Mouse (Mus musculus) liver, adult (tissue): ENCODE data around the gene Vps18.

Source experiments
- GATA4 ChIP-seq: IDR thresholded peaks from 2 replicates; pipeline ENCODE4 v1.6.1; 2014; ENCODE audit warnings: mild to moderate bottlenecking, low read length; ENCODE audit not compliant: insufficient replicate concordance

Vps18 gene

DNA sequence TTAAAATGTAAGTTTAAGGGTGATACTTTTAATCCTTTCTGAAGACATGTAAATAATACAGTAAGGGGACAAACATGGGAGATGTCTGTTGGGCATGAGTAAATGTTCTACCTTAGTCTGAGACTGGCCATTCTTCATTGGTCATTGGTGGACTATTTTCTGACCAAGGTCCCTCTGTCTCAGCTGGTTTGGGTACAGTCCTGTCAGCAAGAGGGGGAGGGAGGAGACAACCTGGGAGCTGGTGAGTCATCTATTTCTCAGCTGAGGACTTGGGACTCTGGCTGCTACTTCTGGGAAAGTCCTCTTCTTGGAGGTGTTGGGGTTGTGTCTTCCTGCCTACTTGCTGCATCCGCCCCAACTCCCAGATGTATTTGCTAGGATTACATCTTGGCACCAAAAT lies 14.4 kb upstream of the Vps18 start:
- no peak for TF ChIP-seq GATA4

DNA sequence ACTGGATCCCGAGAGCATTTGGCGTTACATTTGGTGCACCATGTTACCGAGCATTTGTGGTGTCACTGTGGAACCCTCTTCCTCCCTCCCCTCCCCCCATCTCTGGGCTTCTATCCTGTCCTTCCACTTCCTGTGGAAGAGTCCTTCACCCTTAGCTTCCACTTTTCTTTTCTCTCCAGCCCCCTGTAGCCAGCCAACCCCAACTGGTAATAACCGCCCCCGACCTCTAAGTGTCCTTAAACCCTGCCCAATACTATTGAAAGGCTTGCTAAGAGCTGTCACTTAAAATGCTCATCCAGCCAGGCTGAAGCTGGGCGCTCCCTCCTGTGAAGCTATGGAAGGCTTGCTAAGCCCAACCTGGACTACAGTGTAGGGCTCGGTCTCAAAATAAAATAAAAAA lies 11.6 kb upstream of the Vps18 start:
- TF ChIP-seq GATA4: no peak

DNA sequence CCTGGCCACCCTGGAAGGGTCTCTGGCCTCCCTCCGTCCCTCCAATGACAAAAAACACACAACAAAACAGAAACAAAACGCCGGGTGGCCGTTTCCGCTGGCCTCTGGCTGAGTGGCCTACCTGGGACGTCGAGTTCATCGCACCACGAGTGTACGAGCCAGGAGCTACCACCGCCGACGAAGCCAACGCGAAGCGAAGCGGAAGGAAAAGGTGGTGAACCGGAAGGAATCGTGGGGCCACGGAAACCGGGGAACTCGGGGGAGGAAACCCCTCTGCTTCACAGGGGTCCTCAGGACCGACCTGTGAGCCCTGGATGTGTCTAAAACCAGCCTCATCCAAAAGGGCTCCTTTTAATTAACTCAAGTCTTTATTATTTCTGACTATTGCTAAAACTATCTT lies 10.7 kb upstream of the Vps18 start:
- no peak for TF ChIP-seq GATA4

DNA sequence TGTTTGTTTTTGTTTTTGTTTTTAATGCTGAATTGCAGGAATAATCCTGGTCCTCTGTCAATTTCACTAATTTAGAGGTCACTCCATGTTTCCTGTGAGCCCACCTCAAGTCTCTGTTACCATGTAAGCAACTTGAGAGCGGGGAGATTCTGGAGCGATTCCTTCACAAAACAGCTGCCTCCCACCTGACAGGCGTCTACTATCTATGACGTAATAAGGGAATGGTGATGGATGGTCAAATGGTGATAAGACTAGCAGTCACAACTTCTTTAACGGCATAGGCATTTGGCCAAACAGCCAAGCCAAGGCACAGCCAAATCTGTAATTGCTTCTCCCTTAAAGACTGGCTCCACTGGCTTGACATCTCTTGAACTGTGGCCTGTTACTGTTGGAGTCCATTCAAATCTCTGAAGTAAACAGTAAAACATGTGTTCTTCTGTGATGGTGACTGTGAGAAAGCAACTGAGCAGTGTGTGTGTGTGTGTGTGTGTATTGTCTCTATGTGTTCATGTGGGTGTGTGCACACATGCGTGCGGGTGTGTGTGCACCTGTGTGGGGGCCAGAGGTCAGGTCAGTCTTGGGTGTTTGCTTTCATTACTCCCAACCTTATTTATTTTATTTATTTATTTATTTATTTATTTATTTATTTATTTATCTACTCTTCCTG lies 6.5 kb upstream of the Vps18 start:
- TF ChIP-seq GATA4: no peak

DNA sequence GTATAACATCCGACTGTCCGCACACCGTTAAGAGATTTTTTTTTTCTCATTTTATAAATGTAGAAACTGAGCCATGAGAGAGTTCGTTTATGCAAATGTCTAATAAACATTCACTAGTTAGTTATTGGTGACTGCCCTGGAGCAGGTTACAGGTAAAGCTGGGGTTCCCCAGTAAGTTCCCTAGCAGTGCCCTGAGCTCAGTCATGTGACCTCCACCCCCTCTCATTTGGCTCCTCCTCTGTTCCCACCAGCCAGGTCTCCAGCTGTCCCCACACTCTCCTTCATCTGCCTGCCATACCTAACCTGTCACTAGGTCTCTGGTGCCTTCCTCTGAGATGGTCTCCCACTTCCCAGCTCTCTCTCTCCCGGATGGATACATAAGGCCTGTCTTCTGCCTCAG lies 1.2 kb upstream of the Vps18 start:
- no peak for TF ChIP-seq GATA4

DNA sequence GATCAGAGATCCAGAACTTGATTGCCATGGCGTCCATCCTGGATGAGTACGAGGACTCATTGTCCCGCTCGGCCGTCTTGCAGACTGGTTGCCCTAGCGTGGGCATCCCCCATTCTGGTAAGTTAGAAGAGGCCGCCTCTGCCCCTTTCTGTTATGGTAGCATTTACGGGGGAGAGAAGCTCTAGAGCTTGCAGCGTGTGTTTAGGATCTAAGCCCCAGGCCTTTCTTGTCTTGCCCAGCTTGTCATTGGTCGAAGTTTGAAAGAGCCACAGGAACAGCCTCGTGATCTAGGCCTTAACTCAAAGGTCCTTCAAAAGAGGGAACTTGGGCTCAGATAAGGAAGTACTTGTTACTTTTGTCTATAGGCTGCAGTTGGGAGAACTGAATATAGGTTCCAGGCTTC lies 475 bp downstream of the Vps18 start:
- TF ChIP-seq GATA4: no peak

DNA sequence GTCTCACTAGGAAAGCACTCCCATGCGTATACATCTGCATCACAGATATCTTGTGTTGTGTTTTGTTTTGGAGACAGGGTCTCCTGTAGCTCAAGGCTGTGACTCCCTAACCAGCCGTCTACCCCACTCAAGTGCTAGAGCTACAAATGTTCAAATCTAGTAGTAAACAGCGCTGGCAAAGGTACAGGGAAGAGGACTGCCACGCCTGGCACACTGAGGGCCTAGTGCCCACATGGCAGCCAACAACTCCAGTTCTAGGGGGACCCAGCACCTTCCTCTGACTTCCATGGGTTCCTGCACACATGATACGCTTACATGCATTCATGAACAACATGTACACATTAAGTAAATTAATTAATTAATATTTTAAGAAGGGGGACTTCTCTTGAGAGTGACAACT lies 3.7 kb downstream of the Vps18 start:
- TF ChIP-seq GATA4: no peak

DNA sequence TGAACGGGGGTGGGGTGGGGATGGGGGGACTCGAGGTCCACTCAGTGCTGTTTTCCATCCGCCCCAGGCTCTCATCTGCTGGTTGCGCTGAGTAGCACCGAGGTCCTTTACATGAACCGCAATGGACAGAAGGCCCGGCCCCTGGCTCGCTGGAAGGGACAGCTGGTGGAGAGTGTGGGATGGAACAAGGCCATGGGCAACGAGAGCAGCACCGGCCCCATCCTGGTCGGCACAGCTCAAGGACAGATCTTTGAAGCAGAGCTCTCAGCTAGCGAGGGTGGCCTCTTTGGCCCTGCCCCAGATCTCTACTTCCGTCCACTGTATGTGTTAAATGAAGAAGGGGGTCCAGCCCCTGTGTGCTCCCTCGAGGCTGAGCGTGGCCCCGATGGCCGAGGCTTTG lies 4.3 kb downstream of the Vps18 start:
- TF ChIP-seq GATA4: no peak

DNA sequence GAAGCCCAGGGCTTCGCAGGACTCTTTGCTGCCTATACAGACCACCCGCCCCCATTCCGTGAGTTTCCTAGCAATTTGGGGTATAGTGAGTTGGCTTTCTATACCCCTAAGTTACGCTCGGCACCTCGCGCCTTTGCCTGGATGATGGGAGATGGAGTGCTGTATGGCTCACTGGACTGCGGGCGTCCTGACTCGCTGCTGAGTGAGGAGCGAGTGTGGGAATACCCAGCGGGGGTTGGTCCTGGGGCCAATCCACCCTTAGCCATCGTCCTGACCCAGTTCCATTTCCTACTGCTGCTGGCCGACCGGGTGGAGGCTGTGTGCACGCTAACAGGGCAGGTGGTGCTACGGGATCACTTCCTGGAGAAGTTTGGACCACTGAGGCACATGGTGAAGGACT lies 4.8 kb downstream of the Vps18 start:
- TF ChIP-seq GATA4: no peak

DNA sequence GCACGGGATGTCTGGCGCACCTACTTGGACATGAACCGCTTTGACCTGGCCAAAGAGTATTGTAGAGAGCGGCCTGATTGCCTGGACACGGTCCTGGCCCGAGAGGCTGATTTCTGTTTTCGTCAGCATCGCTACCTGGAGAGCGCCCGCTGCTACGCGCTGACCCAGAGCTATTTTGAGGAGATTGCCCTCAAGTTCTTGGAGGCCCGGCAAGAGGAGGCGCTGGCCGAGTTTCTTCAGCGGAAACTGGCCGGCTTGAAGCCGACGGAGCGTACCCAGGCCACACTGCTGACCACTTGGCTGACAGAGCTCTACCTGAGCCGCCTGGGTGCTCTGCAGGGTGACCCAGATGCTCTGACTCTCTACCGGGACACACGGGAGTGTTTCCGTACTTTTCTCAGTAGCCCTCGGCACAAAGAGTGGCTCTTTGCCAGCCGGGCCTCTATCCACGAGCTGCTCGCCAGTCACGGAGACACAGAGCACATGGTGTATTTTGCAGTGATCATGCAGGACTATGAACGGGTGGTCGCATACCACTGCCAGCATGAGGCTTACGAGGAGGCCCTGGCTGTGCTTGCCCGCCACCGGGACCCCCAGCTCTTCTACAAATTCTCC lies 5.3 kb downstream of the Vps18 start:
- no peak for TF ChIP-seq GATA4

DNA sequence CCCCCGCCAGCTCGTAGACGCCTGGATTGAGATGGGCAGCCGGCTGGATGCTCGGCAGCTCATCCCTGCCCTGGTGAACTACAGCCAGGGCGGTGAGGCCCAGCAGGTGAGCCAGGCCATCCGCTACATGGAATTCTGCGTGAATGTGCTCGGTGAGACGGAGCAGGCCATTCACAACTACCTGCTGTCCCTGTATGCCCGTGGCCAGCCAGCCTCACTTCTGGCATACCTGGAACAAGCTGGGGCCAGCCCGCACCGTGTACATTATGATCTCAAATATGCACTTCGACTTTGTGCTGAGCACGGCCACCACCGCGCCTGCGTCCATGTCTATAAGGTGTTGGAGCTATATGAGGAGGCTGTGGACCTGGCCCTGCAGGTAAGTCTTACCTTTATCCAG lies 5.9 kb downstream of the Vps18 start:
- TF ChIP-seq GATA4: no peak

DNA sequence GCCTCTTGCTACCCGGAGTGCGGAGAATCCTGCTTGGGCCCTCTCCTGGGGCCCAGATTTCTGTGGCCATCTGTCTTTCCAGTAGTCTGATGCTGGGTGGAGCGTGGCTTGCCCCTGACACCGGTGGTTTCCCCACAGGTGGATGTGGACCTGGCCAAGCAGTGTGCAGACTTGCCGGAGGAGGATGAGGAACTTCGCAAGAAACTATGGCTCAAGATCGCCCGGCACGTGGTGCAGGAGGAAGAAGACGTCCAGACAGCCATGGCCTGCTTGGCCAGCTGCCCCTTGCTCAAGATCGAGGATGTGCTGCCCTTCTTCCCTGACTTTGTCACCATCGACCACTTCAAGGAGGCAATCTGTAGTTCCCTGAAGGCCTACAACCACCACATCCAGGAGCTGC lies 8.2 kb downstream of the Vps18 start:
- no peak for TF ChIP-seq GATA4

DNA sequence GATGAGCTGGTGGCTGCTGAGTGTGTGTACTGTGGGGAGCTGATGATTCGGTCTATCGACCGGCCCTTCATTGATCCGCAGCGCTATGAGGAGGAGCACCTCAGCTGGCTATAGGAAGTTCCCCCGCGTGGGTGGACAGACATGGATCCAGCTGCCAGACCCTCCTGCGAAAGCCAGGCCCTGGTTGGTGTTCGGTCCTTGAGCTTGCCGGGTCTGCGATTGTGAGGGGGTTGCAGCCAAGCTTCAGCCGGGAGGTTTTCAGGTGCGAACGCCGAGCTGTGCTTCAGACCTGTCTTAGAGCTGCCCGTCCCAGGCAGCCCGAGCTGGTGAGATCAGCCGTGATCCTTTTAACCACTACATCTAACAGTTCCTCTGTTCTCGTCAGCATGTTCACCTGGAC lies 9.0 kb downstream of the Vps18 start:
- no peak for TF ChIP-seq GATA4

DNA sequence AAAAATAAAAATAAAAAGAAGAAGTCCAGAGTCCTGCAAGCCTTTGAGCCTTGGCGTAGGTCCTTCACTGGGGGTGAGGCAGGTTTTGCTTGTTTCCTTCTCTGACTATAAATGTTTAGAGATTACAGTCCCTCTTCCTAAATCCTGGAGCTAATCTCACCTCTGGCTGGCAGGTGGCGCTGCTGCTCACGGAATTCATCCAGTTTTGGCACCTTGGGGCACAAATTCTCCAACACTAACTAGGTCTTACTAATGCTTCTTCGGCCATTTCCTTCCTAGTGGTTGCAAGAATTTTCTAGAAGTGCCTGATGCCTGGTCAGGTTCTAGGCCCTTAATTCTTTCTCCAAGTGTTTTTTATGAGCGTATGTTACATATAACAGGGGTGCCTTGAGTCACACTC lies 9.8 kb downstream of the Vps18 start:
- TF ChIP-seq GATA4: no peak

DNA sequence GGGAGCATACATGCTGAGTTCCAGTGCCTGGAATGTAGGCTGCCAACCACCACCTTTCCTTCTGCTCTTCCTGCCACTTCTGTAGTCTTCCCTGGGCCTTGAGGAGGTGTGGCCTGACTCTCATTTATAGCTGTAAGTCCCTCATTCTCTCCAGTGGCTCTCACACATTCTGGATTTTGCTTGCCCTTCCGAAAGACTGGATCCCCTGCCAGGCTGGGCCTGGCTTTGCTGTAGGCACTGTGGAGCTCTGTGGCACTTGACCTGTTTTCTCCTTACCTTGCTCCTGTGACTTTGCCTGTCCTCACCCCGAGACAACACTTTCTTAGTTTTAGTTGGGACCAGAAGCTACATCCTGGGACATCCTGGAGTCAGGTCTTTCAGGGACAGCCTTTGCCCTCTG lies 10.3 kb downstream of the Vps18 start:
- no peak for TF ChIP-seq GATA4

DNA sequence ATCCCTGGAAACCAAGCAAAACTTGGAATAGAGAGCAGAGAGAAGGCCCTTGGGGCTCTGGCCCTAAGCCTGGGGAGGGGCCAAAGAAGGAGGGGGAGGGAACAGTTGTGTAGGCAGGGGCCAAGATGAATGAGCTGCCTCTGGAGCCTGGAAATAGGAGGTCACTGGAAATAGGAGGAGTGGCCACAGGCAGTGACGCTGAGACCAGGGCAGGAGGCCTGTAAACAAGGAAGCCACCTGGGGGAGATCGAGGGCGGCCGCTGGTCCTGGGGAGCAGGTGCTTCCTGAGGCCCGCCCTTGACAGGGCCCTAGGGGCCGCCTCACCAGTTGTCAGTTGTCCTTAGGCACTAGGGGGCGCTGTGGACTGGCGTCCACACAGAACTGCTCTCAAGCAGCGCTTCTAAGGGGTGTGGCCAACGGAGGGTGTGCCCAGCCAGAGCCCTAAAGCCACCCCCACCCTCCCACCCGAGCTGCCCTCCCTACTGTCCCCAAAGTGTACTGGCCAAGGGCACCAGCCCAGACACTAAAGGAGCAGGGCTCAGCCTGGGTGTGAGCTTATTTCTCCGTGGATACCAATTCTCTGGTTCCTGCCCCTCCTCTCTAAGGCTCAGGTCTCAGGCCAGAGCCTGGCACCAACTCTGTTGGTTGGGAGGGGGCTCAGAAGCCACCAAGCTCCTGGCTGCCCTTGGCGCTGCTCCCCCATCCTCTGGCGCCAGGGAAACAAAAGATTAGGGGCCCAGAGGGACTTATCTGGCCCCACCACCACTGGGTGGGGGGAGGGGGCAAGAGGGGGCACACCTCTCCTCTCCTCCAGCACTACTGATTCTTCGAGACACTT lies 11.7 kb downstream of the Vps18 start:
- no peak for TF ChIP-seq GATA4
